Mouse (Mus musculus): Measurements from ENCODE around the gene Padi4. TPM values are rescaled to one million over a fixed set of nuclear protein-coding genes. Genes with fewer than 3 reads are reported as not detected.
A peak's percentile ranks its signal among the peaks of the same experiment; 100 is the strongest.

The Padi4 gene
- total and polyA plus RNA-seq, 3 experiments: not detected

- TF ChIP-seq SMC3 (IDR thresholded peaks at IDR 0.05; ENCODE audit: low read depth, low read length): peak; percentile 90
- no peak for TF ChIP-seq ZNF384 (IDR thresholded peaks at IDR 0.05; ENCODE audit: low read depth, low read length)
- TF ChIP-seq EP300 (IDR thresholded peaks at IDR 0.05; ENCODE audit: low read length): no peak
- no peak for TF ChIP-seq HCFC1 (IDR thresholded peaks at IDR 0.05; ENCODE audit: low read depth, low read length)
- peak; percentile 39; the same call in 1 of the 2 replicates for TF ChIP-seq TCF12 (IDR thresholded peaks at IDR 0.05; ENCODE audit: low read depth, low read length)
- no peak for TF ChIP-seq UBTF (IDR thresholded peaks at IDR 0.05; ENCODE audit: low read depth, low read length)
- no peak for TF ChIP-seq NRF1 (IDR thresholded peaks at IDR 0.05; ENCODE audit: low read depth, low read length)
- no peak for TF ChIP-seq POLR2AphosphoS2 (IDR thresholded peaks at IDR 0.05; ENCODE audit: low read depth, low read length)
- no peak for TF ChIP-seq MAFK (IDR thresholded peaks at IDR 0.05; ENCODE audit: insufficient replicate concordance, low read length)
- TF ChIP-seq IRF4 (IDR thresholded peaks at IDR 0.05; ENCODE audit: low read depth, low read length): no peak
- no peak; the same call in 1 of the 2 replicates for TF ChIP-seq MXI1 (IDR thresholded peaks at IDR 0.05; ENCODE audit: low read depth, low read length)
Observed at GRCm38 (mm10) chr4:140713480-140714365, 60.3 kb downstream of the Padi4 start (continued).

GRCm38 (mm10) chr4:140711360-140711759 is 62.7 kb downstream of the Padi4 start:
- Histone ChIP-seq H3K9ac (ENCODE audit: insufficient read depth, low read depth) (no peak overlapping the region), H3K4me2 (ENCODE audit: insufficient read depth, low read depth, poor library complexity, severe bottlenecking) (no peak overlapping the region), H3K79me2 (replicated peaks; ENCODE audit: control insufficient read depth, extremely low read depth, insufficient read depth, poor library complexity, severe bottlenecking) (peaks cover 41% of the 10 kb centered on the region), H3K27ac (ENCODE audit: insufficient read depth, low read depth) (no peak overlapping the region), H3K4me3 (replicated peaks in 1 of 3; ENCODE audit: low read depth in 2 of 3, low read length in 2 of 3, poor library complexity in 1 of 3) (no peak overlapping the region), H3K27me3 (replicated peaks) (no peaks in the 10 kb centered on the region), H3K36me3 (replicated peaks in 1 of 2; ENCODE audit: control insufficient read depth in 1 of 2, insufficient read depth in 1 of 2, low read length in 1 of 2) (peaks cover 97 to 99% of the 10 kb centered on the region in 2 experiments), H3K9me3 (replicated peaks; ENCODE audit: low read length) (no peaks in the 10 kb centered on the region), H3K4me1 (ENCODE audit: control insufficient read depth in 1 of 2, insufficient read depth in 2 of 2) (peaks cover 2 to 79% of the 10 kb centered on the region in 2 experiments; a peak in 2 of 4 replicates)
- no peak for DNase-seq (ENCODE audit: extremely low read depth)
- dilution Hi-C loops (cut with MboI; ENCODE audit: extremely low pct_ligation_motif_present, extremely low pct_unique_long_range_greater_than_20kb, low sequenced_read_pairs): no loop called here
- TF ChIP-seq POLR2AphosphoS2 (IDR thresholded peaks at IDR 0.05; ENCODE audit: low read depth, low read length) (no peak), ZC3H11A (IDR thresholded peaks at IDR 0.05; ENCODE audit: low read depth, low read length) (no peak), GABPA (IDR thresholded peaks at IDR 0.05; ENCODE audit: insufficient replicate concordance, low read depth, low read length) (no peak), POLR2A (IDR thresholded peaks at IDR 0.05; ENCODE audit: low read depth, low read length) (no peak), KAT2A (IDR thresholded peaks at IDR 0.05; ENCODE audit: insufficient replicate concordance, low read length) (no peak), CHD2 (IDR thresholded peaks at IDR 0.05; ENCODE audit: low read length) (no peak), TBP (conservative IDR thresholded peaks at IDR 0.05; ENCODE audit: low read depth, low read length) (no peak), EP300 (IDR thresholded peaks at IDR 0.05; ENCODE audit: low read length) (no peak), UBTF (IDR thresholded peaks at IDR 0.05; ENCODE audit: low read depth, low read length) (no peak), NELFE (IDR thresholded peaks at IDR 0.05; ENCODE audit: low read depth, low read length) (no peak), HCFC1 (IDR thresholded peaks at IDR 0.05; ENCODE audit: low read depth, low read length) (no peak)
- in situ Hi-C loops (cut with MboI; ENCODE audit: low pct_ligation_motif_present, low pct_unique_long_range_greater_than_20kb, low sequenced_read_pairs): loop anchor here (5.0 kb wide), 1 partner anchor 34 kb away; no protein-coding TSS in a partner anchor

Measured in CH12.LX (cell line).